Mouse (Mus musculus): ENCODE measurements around the gene Zfp612. TPM values are rescaled to one million over a fixed set of nuclear protein-coding genes. Genes with fewer than 3 reads are reported as not detected.
"Not testable (repeated sequence)": the region's sequence is repeated elsewhere in the genome, so short reads cannot be mapped to it uniquely, and the experiment has no call there.

The Zfp612 gene
- 5.4 and 6.0 TPM in 2 replicates for polyA plus RNA-seq (2015; fragmentation: Nextera tagmentation; extraction: Ambion mirVana)

- Histone ChIP-seq H3K9me3 (no peaks in the 10 kb centered on the region), H3K4me1 (0 out of 2 replicates have a peak, but pooled peaks cover 8% of the 10 kb centered on the region), H3K36me3 (no peaks in the 10 kb centered on the region), H3K9ac (peak within 1 kb of the TSS; percentile 59), H3K4me2 (peak within 1 kb of the TSS; percentile 90), H3K27ac (no peak within 1 kb of the TSS), H3K27me3 (no peaks in the 10 kb centered on the region), H3K4me3 (peak within 1 kb of the TSS; percentile 59)
- 6% methylated on average over 48 of the region's 54 CpGs for WGBS
- peak; percentile 85 for ATAC-seq (ENCODE audit: borderline replicate concordance, extremely low read depth, low FRiP score, low TSS enrichment)
Observed at GRCm38 (mm10) chr8:110079282-110080221, at the start of gene Zfp612. Zfp612 (plus strand) TSS chr8:110079746.

- not testable (repeated sequence) for H3K9me3 ChIP-seq; H3K4me3 ChIP-seq; H3K4me1 ChIP-seq; ATAC-seq (ENCODE audit: borderline replicate concordance, extremely low read depth, low FRiP score, low TSS enrichment); H3K4me2 ChIP-seq; H3K36me3 ChIP-seq; H3K27me3 ChIP-seq; H3K27ac ChIP-seq; H3K9ac ChIP-seq
- WGBS: 34% methylated on average over 8 of the region's 8 CpGs
Observed at GRCm38 (mm10) chr8:110033771-110034170, 45.8 kb upstream of the Zfp612 start.

GRCm38 (mm10) chr8:110034331-110034730, 45.2 kb upstream of the Zfp612 start:
- 53% methylated on average over 4 of the region's 4 CpGs for WGBS
- ATAC-seq (ENCODE audit: borderline replicate concordance, extremely low read depth, low FRiP score, low TSS enrichment): no peak
- H3K27ac ChIP-seq: no peak overlapping the region
- H3K9me3 ChIP-seq: no peaks in the 10 kb centered on the region
- H3K4me1 ChIP-seq: no peaks in the 10 kb centered on the region
- H3K4me3 ChIP-seq: no peak overlapping the region
- no peaks in the 10 kb centered on the region for H3K36me3 ChIP-seq
- H3K4me2 ChIP-seq: no peak overlapping the region
- H3K9ac ChIP-seq: no peak overlapping the region
- H3K27me3 ChIP-seq: no peaks in the 10 kb centered on the region

GRCm38 (mm10) chr8:110036156-110036555, 43.4 kb upstream of the Zfp612 start:
- H3K27ac ChIP-seq: no peak overlapping the region
- ATAC-seq (ENCODE audit: borderline replicate concordance, extremely low read depth, low FRiP score, low TSS enrichment): no peak
- H3K36me3 ChIP-seq: no peaks in the 10 kb centered on the region
- H3K4me3 ChIP-seq: no peak overlapping the region
- H3K9me3 ChIP-seq: no peaks in the 10 kb centered on the region
- no peaks in the 10 kb centered on the region for H3K4me1 ChIP-seq
- no peaks in the 10 kb centered on the region for H3K27me3 ChIP-seq
- no peak overlapping the region for H3K9ac ChIP-seq
- H3K4me2 ChIP-seq: no peak overlapping the region
- WGBS: 72% methylated on average over 2 of the region's 2 CpGs

GRCm38 (mm10) chr8:110039216-110039615, 40.3 kb upstream of the Zfp612 start:
- no peak overlapping the region for H3K4me2 ChIP-seq
- no peak overlapping the region for H3K27ac ChIP-seq
- no peaks in the 10 kb centered on the region for H3K9me3 ChIP-seq
- whole genome bisulfite sequencing: 30% methylated on average over 7 of the region's 7 CpGs
- no peak for ATAC-seq (ENCODE audit: borderline replicate concordance, extremely low read depth, low FRiP score, low TSS enrichment)
- no peaks in the 10 kb centered on the region for H3K36me3 ChIP-seq
- H3K4me3 ChIP-seq: no peak overlapping the region
- no peaks in the 10 kb centered on the region for H3K27me3 ChIP-seq
- no peaks in the 10 kb centered on the region for H3K4me1 ChIP-seq
- no peak overlapping the region for H3K9ac ChIP-seq

- no peak for ATAC-seq (ENCODE audit: borderline replicate concordance, extremely low read depth, low FRiP score, low TSS enrichment)
Observed at GRCm38 (mm10) chr8:110039659-110040058, 39.9 kb upstream of the Zfp612 start, which contains the start of gene Chst4. Chst4 (minus strand) TSS chr8:110039740.

GRCm38 (mm10) chr8:110040509-110040908, 39.0 kb upstream of the Zfp612 start:
- Histone ChIP-seq H3K27ac (no peak overlapping the region), H3K4me3 (no peak overlapping the region), H3K4me2 (no peak overlapping the region), H3K9me3 (no peaks in the 10 kb centered on the region), H3K36me3 (no peaks in the 10 kb centered on the region), H3K27me3 (no peaks in the 10 kb centered on the region), H3K9ac (no peak overlapping the region), H3K4me1 (no peaks in the 10 kb centered on the region)
- no peak for ATAC-seq (ENCODE audit: borderline replicate concordance, extremely low read depth, low FRiP score, low TSS enrichment)
- 67% methylated on average over 4 of the region's 4 CpGs for WGBS

More at GRCm38 (mm10) chr8:110039659-110040058, 39.9 kb upstream of the Zfp612 start, which contains the start of gene Chst4:
- Histone ChIP-seq H3K4me2 (no peak within 1 kb of the TSS), H3K4me3 (no peak within 1 kb of the TSS), H3K36me3 (no peaks in the 10 kb centered on the region), H3K9ac (no peak within 1 kb of the TSS), H3K4me1 (no peaks in the 10 kb centered on the region), H3K27me3 (no peaks in the 10 kb centered on the region), H3K9me3 (no peaks in the 10 kb centered on the region), H3K27ac (no peak within 1 kb of the TSS)
- WGBS: 60% methylated on average over 5 of the region's 5 CpGs

- H3K27me3 ChIP-seq: no peaks in the 10 kb centered on the region
- WGBS: 62% methylated on average over 6 of the region's 6 CpGs
- no peak overlapping the region for H3K4me3 ChIP-seq
- no peak overlapping the region for H3K4me2 ChIP-seq
- ATAC-seq (ENCODE audit: borderline replicate concordance, extremely low read depth, low FRiP score, low TSS enrichment): no peak
- H3K36me3 ChIP-seq: no peaks in the 10 kb centered on the region
- H3K4me1 ChIP-seq: no peaks in the 10 kb centered on the region
- H3K9ac ChIP-seq: no peak overlapping the region
- H3K9me3 ChIP-seq: no peaks in the 10 kb centered on the region
- no peak overlapping the region for H3K27ac ChIP-seq
Observed at GRCm38 (mm10) chr8:110051208-110051607, 28.3 kb upstream of the Zfp612 start.

GRCm38 (mm10) chr8:110058207-110058606, 21.3 kb upstream of the Zfp612 start:
- no peaks in the 10 kb centered on the region for H3K9me3 ChIP-seq
- H3K27me3 ChIP-seq: no peaks in the 10 kb centered on the region
- no peaks in the 10 kb centered on the region for H3K36me3 ChIP-seq
- H3K4me3 ChIP-seq: no peak overlapping the region
- no peak overlapping the region for H3K27ac ChIP-seq
- H3K4me2 ChIP-seq: no peak overlapping the region
- ATAC-seq (ENCODE audit: borderline replicate concordance, extremely low read depth, low FRiP score, low TSS enrichment): no peak
- 53% methylated on average over 8 of the region's 8 CpGs for WGBS
- no peaks in the 10 kb centered on the region for H3K4me1 ChIP-seq
- no peak overlapping the region for H3K9ac ChIP-seq

- Histone ChIP-seq H3K9me3 (no peaks in the 10 kb centered on the region), H3K9ac (no peak overlapping the region), H3K4me2 (no peak overlapping the region), H3K27me3 (no peaks in the 10 kb centered on the region), H3K4me1 (no peaks in the 10 kb centered on the region), H3K36me3 (no peaks in the 10 kb centered on the region), H3K27ac (no peak overlapping the region), H3K4me3 (no peak overlapping the region)
- ATAC-seq (ENCODE audit: borderline replicate concordance, extremely low read depth, low FRiP score, low TSS enrichment): no peak
- 52% methylated on average over 9 of the region's 9 CpGs for WGBS
Observed at GRCm38 (mm10) chr8:110064161-110064560, 15.4 kb upstream of the Zfp612 start.

GRCm38 (mm10) chr8:110064606-110065365, 14.8 kb upstream of the Zfp612 start:
- H3K27me3 ChIP-seq: no peaks in the 10 kb centered on the region
- no peak overlapping the region for H3K4me2 ChIP-seq
- no peaks in the 10 kb centered on the region for H3K36me3 ChIP-seq
- H3K9ac ChIP-seq: no peak overlapping the region
- H3K27ac ChIP-seq: no peak overlapping the region
- H3K4me3 ChIP-seq: no peak overlapping the region
- WGBS: 88% methylated on average over 18 of the region's 18 CpGs
- no peaks in the 10 kb centered on the region for H3K9me3 ChIP-seq
- ATAC-seq (ENCODE audit: borderline replicate concordance, extremely low read depth, low FRiP score, low TSS enrichment): no peak
- H3K4me1 ChIP-seq: no peaks in the 10 kb centered on the region

GRCm38 (mm10) chr8:110065676-110066075, 13.9 kb upstream of the Zfp612 start:
- H3K9me3 ChIP-seq: no peaks in the 10 kb centered on the region
- no peaks in the 10 kb centered on the region for H3K27me3 ChIP-seq
- H3K9ac ChIP-seq: no peak overlapping the region
- WGBS: 88% methylated on average over 4 of the region's 4 CpGs
- H3K4me2 ChIP-seq: no peak overlapping the region
- no peak overlapping the region for H3K27ac ChIP-seq
- H3K4me3 ChIP-seq: no peak overlapping the region
- no peaks in the 10 kb centered on the region for H3K4me1 ChIP-seq
- ATAC-seq (ENCODE audit: borderline replicate concordance, extremely low read depth, low FRiP score, low TSS enrichment): no peak
- H3K36me3 ChIP-seq: no peaks in the 10 kb centered on the region
